Mouse (Mus musculus) spleen, postnatal 0 days (tissue): ENCODE measurements around the gene Unc5c. TPM values are rescaled to one million over a fixed set of nuclear protein-coding genes. Genes with fewer than 3 reads are reported as not detected.

Source experiments
- polyA plus RNA-seq: library from polyadenylated mRNA; unstranded; fragments of >200 nt; fragmentation: Nextera tagmentation; extraction: Ambion mirVana; gene quantifications from 2 replicates; pipeline ENCODE4 v1.2.1, GENCODE M21; 2015

The Unc5c gene
- polyA plus RNA-seq: 1.3 TPM in 2 replicates

GRCm38 (mm10) chr3:141465104-141465705 lies at the start of gene Unc5c:
TSS of gene Unc5c (plus strand) at chr3:141465216.

